Mouse (Mus musculus): ENCODE data around the gene Tmeff1.

DNA sequence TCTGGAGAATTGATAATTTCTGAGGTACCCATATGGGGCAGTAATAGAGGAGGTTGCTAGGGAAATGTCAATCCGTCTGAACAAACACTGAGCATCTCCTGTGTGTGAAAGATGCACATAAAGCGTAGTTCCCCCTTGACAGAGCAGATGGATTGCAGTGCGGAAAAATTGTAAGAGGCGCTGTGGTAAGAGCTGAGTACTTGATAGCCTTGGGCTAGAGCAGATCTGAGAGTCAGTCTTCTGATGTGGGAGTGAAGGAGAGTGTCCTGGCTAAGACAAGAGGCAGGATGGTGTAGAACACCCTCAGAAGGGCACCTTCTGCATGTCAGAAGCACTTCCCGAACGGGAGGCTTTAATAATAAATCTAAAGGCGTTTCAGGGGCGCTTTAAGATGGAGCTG, 40.8 kb upstream of the Tmeff1 start:
- TF ChIP-seq CTCF (IDR thresholded peaks at IDR 0.05; ENCODE audit: borderline replicate concordance, control insufficient read depth, extremely low read depth, insufficient read depth, low read length, poor library complexity) (no peak), POLR2A (IDR thresholded peaks at IDR 0.05; ENCODE audit: control insufficient read depth, extremely low read depth, insufficient read depth, low read length, poor library complexity) (no peak)

All from thymus, adult 2 months (tissue).